Mouse (Mus musculus) gastrocnemius, adult 18-20 months (tissue): ENCODE measurements around the gene Dctn1. TPM values are rescaled to one million over a fixed set of nuclear protein-coding genes. Genes with fewer than 3 reads are reported as not detected.
A peak's percentile ranks its signal among the peaks of the same experiment; 100 is the strongest.

Experiments
- DNase-seq: peaks from one replicate; pipeline ENCODE4 v3.0.0; 2021; ENCODE audit warnings: low spot score
- total RNA-seq, 2 experiments: library from RNA; stranded (reverse); gene quantifications; 2 replicates each; pipeline ENCODE4 v1.2.3; 2021

Dctn1 gene
- total RNA-seq, 2 experiments from 2014 or later = 124 to 133 TPM

GRCm38 (mm10) chr6:83165026-83165606 is 604 bp upstream of the Dctn1 start:
- no peak for DNase-seq

DNA sequence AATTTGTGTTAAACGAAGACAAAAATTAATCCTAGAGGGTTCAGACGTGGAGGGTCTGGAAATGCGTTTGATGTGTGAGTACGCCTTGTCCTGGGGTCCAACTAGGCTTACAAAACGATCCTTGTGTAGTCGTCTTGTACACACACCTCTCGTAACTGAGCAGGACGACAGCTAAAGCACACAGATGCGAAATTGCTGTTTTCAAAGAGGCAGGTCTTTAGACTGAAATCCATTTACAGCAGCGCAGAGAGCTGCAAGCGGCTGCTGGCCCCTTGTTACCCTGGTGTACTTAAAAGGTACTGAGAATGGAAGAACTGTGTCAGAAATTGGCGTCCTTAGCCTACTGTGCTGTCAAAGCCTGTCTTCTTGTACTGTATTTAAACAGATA is 517 bp downstream of the Dctn1 start:
- DNase-seq = no peak

DNA sequence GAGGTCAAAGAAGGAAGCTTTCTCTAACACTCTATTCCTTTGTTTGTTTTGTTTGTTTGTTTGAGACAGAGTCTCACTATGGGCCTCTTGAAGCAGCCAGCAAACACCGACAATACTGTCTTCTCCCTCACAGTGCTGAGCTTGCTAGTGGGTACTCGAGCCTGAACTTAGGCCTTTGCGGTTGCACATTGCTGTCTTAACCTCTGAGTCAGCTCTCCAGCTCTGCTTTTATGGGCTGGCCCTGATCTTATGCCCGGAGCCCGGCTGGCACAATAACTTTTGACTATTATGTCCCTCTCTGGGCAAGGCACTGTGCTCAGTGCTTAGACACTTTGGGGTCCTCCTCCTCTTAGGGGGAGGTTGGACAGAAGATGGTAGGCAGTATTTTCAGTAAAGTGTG is 4.2 kb downstream of the Dctn1 start:
- no peak for DNase-seq

DNA sequence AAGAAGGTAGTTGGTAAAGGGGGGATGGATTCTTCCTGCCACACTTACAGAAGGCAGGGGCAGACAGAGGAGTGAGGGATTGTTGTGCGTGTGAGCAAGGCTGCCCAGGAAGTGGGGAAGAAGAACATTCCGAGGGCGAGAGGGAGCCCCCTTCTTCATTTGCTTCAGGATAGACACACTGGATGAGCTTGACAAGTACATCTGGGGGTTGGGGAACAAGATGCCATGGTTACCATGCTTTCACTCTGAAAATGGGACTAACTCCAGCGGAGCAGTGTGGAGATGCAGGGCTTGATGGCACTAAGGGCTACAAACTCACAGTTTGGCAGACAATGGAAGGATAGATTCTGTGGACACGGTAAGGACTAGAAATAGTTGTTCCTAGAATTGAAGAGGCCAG is 5.3 kb downstream of the Dctn1 start:
- no peak for DNase-seq

DNA sequence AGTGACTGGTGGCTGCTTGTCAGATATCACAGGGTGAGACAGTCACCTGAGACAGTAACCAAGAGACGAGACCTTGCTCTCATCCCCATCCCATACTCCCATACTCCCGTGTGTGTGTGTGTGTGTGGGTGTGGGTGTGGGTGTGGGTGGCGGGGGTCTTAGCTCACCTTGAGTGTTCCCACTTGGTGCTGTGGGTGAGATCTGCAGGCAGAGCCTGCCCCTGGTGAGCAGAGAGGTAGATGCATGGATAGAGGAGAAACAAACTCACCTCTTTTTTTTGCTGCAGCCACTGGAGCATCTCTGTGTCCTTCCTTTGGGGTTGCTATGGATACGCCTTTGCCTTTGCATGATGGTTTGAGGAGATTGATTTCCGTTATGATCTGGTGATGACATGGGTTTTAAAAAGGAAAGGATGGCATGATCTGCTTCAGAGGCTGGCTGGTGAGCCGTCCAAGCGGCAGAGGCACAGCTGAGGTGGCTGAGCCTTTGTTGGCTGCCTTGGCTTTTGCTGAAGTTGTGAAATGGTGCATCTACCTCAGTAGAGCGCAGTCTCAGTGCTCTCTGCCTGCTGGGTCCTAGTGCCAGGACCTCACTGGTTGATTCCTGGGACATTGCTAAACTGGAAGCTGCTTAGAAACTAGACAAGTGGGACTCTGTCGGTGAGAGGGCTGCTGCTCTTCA is 6.7 kb downstream of the Dctn1 start:
- no peak for DNase-seq

- peak; percentile 74 for DNase-seq
These were observed 10.3 kb downstream of the Dctn1 start for GRCm38 (mm10) chr6:83175996-83176395.

- no peak for DNase-seq
These were observed 13.8 kb downstream of the Dctn1 start for GRCm38 (mm10) chr6:83179390-83180117.

DNA sequence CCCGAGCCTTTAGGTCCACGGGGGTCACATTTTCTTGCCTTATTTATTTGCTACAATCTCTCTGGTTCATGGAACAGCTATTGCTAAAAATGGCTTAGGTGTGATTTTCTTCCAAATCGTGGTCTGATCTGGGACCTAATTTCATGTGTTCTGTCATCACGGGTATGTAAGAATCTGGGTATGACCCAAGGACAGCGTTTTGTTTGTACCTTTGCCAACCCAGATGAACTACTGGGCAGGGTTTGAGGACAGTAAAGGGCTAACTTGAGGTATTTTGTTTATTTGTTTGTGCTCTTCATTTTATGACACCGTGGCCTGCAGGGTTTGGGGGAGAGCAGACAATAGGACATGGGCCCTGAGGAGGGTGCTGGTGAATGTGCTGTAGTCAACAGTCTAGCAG is 14.9 kb downstream of the Dctn1 start:
- DNase-seq = no peak

GRCm38 (mm10) chr6:83184858-83185435 is 19.2 kb downstream of the Dctn1 start:
- DNase-seq = no peak

DNA sequence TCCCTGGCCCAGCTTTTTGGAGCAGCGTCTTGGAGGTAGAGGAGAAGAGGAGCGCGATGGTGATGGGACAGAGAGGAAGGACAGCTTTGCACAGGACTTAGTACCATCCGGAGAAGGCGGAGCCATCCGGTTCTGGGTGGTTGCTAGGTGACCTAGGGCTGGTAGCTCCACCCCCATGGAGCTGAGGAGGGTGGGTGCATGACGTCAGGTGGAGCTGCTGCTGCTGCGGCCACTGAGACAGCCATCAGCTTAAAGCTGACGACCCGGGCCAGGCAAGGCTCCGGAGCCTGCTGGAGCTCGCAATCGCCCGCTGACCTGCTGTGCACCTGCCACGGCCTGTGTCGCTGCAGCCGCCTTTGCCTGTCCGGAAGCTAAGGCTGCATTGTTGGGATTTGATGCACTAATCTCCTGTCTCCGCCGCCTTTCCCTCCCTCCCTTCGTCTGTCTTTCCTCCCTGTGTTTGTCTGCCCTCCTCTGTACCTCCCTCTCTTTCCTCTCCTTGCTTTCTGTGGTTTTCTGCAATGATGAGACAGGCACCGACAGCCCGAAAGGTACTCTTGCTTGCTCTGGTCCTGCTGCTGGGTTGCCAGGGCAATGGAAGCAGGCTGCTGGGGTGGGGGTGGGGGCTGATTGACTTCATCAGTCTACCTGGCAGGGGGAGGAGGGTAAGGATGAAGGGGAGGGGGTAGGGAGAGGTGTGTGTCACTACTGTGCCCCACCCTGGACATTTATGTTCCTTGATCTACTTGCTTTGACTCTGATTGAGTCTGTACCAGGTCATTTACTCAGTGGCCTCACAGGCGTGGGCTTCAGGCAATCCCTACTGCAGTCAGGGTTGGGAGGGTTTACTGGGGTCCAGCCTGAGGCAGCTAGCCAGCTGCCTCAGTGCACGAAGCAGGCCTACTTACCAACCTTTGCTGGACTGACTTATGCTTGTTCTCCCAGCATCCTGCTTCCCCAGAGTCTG is 20.5 kb downstream of the Dctn1 start:
- peak; percentile 31 for DNase-seq

DNA sequence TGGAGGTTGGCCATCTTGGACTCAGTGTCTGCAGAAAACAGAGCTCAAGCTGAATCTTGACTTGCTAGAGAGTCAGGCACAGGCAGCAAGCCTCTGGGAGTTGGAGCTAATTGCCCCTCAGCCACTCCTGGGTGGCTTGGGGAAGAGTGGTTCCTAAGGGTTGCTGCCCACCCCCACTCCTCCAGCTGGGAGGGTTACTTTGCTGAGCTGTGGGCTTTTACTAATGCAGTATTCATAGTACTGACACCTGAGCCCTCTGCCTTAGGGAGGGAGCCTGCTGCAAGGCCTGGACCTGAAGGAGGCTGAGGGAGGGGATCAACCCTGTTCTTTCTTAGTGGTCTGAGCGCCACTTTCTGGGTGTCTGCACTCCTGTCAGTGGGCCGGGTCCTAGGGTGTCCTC is 21.2 kb downstream of the Dctn1 start:
- DNase-seq = no peak

GRCm38 (mm10) chr6:83193571-83193970 is 27.9 kb downstream of the Dctn1 start:
- DNase-seq = no peak

DNA sequence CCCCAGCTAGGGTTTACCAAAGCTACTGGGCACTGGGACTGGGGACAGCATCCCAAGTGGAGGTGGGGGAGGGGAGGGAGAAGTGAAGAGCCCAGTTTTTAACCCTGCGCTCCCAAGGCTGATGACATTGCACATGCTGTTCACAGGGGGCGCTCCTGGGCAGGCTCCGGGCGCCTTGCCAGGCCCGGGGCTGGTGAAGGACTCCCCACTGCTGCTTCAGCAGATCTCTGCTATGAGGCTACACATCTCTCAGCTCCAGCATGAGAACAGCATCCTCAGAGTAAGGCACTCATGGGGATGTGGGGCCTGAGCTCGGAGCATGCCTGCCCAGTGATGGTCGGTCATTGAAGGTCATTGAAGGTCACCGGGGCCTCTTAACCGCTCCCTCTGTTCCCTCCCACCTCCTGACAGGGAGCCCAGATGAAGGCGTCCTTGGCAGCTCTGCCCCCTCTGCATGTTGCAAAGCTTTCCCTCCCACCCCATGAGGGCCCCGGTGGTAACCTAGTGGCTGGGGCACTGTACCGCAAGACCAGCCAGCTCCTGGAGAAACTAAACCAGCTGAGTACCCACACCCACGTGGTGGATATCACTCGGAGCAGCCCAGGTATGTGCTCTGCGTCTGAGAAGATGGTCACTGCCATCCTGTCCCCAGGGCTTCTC is 31.8 kb downstream of the Dctn1 start:
- no peak for DNase-seq

- no peak for DNase-seq
These were observed 37.6 kb downstream of the Dctn1 start for GRCm38 (mm10) chr6:83203320-83203719.

DNA sequence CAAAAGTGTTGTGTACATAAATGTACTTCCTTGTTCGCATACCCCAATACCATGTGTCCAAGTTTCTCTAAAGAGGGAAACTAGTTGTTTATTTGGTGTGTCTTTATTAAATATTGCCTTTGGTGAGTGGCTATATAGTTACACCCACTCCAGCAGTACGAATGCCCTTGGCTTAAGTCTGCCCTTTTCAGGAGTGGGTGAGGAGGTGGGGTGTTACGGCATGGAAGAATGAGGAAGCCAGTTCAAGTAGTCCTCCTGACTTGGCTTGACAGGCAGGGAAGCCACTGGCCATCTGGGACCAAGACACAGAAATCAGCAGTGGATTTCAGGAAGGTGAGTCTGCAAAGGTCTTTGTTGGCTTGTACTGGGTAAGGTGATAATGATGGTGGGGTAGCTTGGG is 40.1 kb downstream of the Dctn1 start:
- DNase-seq = no peak

GRCm38 (mm10) chr6:83206321-83206720 is 40.6 kb downstream of the Dctn1 start:
- no peak for DNase-seq

- DNase-seq = no peak
These were observed 41.8 kb downstream of the Dctn1 start for GRCm38 (mm10) chr6:83207361-83208049.

- no peak for DNase-seq
These were observed 42.3 kb downstream of the Dctn1 start for GRCm38 (mm10) chr6:83208050-83208400.

GRCm38 (mm10) chr6:83210495-83210894 is 44.8 kb downstream of the Dctn1 start:
- no peak for DNase-seq

DNA sequence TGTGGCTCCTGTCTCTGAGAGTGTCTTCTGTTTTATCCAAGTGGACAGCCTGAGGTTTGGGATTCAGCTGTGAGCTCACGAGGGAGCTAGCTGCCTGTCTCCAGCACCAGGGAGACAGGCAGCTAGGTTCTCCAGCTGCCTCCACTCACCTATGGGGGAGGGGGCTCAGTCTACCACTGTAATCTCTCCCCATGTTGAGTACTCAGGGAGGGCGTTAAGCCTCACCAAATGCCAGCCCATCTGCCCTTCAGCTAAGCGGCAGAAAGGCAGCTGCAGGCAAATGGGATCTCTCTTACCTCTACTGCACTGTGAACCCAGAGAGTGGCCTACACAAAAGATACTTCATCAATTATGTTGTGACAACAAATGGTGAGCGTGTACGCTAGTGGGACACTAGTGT is 45.8 kb downstream of the Dctn1 start:
- no peak for DNase-seq
